Mouse (Mus musculus) bone marrow macrophage, adult 2 months (primary cell): ENCODE data around the gene Tcl1.

Experiments used
- CTCF ChIP-seq: IDR thresholded peaks from 2 replicates; pipeline ENCODE4 v1.5.1; 2012; ENCODE audit warnings: low read depth, mild to moderate bottlenecking, low read length, moderate library complexity
- POLR2A ChIP-seq: IDR thresholded peaks from 2 replicates; pipeline ENCODE4 v1.6.1; 2012; ENCODE audit warnings: mild to moderate bottlenecking, low read depth, low read length, borderline replicate concordance

- TF ChIP-seq CTCF (no peak), POLR2A (no peak)
Measured at GRCm38 (mm10) chr12:105248763-105249233, 26.2 kb upstream of the Tcl1 start.
